Mouse (Mus musculus) cerebellum, adult 9-10 months (tissue): ENCODE data around the gene Spaca4.

Experiments used
- DNase-seq: peaks from one replicate; pipeline ENCODE4 v3.0.0; 2022

Gene Spaca4

DNA sequence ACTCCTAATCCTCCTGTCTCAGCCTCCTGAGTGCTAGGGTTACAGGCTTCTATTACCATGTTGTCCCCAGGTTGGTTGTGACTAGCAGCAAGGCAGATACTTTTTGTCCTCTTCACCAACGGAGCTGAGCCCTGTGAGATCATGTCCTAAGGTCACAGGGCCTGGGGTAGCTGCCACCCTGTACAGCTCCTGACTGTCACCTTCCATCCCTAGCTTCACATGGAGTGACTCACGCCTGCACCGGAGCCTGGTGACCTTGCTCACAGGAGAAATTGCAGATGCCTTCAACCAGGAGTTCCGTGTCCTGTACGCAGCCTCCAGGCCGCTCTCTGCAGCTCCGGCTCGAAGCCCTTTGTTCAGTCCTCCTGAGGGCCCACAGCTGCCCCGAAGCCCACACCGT lies 806 bp upstream of the Spaca4 start:
- no peak for DNase-seq

DNA sequence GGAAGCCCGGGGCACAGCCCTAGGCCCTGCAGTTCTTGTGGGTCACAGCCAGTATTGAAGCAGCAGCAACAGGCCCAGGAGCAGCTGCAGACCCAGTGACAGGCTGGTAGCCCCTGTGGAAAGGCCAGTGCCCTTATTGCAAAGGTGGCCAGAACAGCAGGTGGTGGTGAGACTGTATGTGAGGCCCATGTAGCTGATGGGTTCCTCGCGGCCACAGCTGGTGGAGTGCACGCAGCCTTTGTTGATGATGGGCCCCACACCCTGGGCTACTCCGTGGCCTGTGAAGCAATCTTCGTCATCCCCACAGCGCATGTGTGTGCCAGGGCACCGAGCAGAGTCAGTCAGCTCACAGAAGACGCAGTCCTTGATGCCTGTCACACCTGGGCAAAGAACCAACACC lies 462 bp downstream of the Spaca4 start:
- no peak for DNase-seq

DNA sequence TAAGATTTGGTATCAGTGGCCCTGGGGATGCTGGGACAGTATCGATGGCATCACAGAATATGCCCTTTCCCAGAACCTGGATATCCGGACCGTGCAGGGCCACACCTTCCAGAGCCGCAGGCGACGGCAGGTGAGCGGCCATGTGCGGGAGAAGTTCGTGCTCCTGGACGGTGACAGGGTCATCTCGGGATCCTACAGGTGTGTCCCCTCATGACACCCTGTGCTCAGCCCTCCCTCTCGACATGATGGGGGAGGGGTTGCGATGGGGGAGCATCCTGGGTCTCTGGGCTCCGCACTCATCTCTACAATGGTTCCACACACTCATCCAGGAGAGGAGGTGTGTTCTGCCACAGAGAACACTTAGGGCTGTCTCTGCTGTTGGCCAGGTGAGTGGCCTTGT lies 1.8 kb downstream of the Spaca4 start:
- peak; percentile 24 for DNase-seq

DNA sequence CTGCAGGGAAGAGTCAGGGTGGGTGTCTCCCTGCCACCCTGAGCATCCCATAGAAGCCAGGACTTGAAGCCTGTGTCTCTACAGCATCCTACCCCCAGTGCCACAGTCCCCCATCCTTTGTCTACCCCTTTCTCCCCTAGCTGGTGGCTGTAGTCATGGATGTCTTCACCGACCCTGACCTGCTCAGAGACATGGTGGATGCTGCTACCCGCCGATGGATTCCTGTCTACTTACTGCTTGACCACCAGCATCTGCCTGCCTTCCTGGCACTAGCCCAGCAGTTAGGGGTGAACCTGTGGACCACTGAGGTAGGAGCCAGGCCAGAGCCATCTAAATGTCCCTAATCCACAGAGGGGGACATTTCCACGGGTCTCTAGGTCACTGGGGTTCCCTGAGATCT lies 2.3 kb downstream of the Spaca4 start:
- DNase-seq, result peak; percentile 23

DNA sequence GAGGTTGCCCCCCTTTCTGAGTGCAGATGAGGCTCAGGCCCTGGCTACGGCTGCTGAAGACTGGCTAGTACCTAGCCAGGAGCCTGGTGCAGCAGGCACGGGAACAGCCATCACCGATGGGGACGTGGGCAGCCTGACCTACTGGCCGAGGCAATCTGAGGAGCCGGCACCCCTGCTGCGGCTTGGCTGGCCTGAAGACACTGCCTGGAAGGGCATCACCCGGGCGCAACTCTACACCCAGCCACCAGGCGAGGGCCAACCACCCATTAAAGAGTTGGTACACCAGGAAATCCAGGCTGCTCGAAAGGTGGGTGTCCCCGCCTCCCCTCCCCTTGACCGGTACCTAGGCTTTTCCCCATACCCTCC lies 3.3 kb downstream of the Spaca4 start:
- peak; percentile 53 for DNase-seq

DNA sequence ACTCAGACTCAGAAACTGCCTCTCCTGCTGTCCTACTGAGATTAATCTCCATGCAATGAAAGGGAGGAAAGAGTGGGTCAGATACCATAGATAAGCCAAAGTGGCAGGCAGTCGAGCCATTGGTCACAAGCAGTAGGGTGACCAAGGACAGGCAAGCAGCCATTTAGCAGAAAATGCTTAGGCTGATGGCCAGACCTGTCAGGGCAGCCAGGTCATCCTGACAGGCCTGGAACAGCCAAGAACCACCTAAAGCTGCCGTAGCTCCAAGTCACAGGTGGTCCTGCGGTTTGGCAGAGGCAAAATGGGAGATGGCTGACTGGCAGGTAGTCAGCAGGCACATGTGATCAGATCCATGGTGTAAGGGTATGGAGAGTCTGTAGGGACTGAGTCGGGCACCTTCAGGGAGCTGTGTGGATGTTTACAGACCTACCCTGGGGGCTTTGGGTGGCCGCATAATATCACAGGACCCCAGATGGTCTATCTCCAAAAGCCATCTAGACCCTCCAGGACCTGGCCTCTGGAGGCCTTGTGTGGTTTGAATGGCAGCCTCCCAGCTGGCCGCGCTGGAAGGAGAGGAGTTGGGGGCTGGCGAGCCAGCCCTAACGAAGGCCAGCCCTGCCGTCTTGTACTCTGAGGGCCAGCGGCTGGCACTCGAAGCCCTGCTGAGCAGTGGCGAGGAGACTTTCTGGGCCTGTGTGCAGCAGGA lies 3.8 kb downstream of the Spaca4 start:
- peak; percentile 43 for DNase-seq

DNA sequence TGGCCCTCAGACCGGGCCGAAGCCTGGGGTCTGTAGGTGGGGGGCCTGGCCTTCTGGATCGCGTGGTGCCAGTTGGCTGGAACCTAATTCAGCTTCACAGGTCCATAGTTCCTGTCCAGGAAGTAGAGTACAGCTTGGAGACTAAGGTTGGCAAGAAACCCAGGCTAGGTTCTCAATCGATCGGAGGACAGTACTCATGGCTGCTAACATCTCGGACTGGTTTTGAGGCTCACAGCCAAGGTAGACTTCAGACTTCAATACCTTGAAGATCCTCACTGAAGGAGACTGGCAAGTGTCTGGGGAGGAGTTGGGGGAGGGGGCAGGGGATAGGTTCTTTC lies 4.4 kb downstream of the Spaca4 start:
- peak; percentile 50 for DNase-seq

DNA sequence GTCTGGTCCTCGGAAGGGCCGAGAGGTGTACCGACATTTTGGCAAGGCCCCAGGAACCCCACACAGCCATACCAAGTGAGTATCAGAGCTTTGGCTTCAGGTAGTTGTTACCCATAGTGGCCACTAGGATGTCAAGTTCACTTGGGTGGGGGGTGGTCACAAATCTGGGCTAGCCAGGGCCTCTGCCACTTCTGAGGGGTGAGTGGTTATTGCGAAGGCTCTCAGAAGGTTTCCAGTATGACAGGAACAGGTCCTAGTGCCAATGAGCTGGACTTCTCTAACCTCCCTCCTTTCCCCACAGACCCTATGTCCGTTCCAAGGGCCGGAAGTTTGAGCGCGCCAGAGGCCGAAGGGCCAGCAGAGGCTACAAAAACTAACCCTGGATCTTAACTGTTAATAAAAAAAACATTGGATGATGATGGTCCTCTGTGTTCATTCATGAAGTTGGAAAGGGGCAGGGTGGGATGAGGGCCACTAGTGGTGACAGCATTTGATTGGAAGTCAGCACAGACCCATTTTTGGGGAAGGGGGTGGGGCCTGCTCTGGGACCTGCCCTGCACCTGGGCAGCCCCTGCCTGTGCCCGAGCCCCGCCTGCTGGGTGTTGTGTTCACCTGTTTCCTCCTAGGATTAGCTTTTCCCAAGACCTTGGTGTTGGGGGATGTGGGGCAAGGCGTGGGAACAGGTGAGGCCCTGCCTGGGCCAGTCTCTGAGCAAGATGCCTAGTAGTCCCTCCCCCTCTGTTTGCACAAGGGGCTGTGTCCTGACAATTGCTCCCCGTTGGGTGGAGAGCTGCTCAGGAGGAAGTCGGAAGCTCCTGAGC lies 5.0 kb downstream of the Spaca4 start, which contains the start of gene Fam83e:
Gene Fam83e (plus strand): TSS at position 800 of the 821 bp plus-strand sequence.
- peak; percentile 34 for DNase-seq

DNA sequence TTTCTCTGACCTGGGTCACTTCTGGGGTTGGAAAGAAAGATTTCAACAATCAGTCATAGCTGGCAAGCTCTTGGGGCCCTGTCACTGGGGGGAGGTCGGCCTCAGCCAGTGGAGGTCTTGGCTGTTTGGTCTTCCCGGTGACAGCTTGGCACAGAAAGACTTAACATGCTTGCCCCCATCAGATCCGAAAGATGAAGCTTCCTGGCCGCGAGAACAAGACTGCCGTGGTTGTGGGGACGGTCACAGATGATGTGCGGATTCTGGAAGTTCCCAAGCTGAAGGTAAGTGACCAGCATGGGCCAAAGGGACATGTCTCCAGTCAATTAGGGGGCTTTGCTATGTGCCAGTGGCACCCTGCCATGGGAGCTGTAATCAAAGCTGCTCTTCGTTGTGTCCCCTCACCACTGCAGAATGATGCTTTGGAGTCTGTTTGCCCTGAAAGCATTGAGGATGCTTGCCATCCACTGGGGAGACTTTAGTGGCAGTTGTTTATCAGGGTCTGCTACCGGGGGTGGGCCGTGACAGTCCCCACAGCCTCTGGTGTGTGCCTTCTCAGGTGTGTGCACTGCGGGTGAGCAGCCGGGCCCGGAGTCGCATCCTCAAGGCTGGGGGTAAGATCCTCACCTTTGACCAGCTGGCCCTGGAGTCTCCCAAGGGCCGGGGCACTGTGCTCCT lies 5.7 kb downstream of the Spaca4 start:
- peak; percentile 47 for DNase-seq

DNA sequence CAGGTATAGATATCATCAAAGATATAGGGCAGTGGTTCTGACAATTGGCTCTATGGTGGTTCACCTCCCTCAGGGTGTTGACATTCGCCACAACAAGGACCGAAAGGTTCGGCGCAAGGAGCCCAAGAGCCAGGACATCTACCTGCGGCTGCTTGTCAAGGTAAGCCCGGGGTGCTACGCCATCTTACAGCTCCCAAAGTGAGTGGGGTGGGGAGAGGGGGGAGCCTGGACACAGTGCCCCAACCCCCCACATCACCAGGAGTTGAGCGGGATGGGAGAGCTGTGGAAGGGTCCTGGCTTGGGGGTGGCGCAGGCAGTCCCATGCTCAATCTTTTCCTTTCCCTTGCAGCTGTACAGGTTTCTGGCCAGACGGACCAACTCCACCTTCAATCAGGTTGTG lies 6.4 kb downstream of the Spaca4 start:
- DNase-seq, result peak; percentile 55

DNA sequence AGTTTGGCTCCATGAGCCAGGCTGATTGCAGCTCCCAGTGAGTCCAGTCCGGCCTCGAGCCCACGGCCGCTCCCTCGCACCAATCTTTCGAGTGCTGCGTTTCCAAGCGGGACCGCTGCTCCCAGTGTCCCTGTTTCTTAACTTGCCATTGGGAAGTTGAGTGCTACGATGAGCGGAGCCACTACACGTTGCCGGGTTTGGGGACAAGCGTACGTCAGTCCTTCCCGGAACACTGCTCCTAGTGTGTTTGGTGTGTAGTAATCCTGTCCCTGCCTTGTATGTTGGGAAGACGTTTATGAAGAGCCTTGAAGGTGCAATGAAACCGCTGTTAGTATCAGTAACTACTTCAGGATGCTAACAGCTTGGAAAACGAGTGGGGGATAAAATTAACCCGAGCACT lies 7.3 kb downstream of the Spaca4 start:
- DNase-seq, result no peak

DNA sequence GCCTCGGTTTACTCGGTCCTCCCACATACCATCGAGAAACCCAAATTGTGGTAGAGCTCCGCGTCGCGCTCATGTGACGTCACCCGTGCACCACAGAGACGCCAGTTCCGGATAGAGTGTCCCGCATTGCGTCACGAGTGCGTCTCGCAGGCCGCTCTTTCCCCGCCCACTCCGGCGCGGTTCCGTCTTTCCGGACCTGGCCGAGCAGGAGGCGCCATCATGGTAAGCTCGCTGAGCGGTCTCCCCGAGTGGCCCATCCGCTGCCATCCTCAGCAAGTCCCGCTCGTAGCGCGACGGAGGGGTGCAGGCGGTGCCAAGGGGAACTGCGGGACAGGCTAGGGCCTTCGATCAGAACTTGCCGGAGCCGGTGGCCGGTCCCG lies 7.7 kb downstream of the Spaca4 start, which contains the start of gene Sphk2:
Gene Sphk2 (minus strand): TSS at position 85 of the 380 bp plus-strand sequence.
- peak; percentile 99 for DNase-seq

DNA sequence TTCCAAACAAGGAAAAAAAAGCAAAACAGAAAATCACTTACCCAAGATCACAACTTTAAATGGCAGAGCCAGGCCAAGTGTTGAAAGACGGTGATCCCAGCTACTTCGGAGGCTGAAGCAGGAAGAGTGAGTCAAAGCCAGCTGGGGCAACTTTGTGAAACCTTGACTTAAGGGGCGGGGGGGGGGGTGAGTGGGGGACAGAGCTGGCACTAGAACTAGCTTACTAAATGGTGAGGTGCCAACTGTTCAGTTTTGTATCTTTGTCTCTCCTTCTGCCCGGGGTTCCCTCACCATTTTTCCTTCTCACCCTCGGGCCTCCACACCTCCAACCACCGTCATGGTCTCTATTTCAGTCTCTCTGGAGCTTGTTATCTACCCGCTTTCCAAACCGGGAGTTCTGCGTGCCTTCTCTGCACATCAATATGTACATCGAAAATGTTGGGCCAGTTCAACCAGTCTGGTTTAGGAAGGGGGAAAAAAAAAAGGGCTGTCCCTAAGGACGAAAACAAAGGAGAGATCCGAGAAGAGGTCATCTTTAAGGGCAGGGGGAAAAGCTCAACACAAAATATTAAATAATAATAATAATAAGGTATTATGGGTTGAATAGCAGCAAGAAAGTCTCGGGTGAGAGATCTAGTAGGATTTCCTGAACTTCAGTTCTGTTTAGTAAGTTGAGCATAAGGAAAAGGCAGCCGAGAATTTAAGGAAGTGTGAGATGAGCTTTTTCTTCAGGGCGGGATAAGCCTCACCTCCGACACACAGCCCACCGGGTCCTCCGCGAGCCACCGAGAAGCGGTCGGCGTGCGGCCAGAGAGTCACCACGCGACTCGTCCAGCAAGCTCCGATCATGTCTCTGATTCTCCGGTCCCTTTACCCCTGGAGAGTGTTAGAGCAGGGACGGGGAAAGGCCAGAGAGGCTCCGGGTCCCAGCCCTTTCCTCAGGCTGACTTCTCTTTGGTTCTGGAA lies 8.4 kb downstream of the Spaca4 start:
- DNase-seq, result peak; percentile 54

DNA sequence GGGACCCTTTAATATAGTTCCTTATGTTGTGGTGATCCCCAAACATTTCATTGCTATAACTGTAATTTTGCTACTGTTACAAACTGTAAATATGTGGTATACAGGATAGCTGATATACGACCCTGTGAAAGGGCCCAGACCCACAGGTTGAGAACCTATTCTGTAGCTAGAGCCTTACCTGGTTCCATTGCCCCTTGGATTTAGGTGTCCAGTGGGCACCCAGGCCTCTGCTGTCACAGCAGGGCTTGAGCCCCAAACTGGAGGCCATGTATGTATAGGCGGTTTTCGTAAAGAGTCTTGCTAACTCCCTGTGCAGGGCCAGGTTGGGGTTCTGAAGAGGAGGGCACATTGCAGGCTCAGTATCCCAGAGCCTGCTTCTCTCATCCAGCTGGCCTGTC lies 9.2 kb downstream of the Spaca4 start:
- DNase-seq, result peak; percentile 53

DNA sequence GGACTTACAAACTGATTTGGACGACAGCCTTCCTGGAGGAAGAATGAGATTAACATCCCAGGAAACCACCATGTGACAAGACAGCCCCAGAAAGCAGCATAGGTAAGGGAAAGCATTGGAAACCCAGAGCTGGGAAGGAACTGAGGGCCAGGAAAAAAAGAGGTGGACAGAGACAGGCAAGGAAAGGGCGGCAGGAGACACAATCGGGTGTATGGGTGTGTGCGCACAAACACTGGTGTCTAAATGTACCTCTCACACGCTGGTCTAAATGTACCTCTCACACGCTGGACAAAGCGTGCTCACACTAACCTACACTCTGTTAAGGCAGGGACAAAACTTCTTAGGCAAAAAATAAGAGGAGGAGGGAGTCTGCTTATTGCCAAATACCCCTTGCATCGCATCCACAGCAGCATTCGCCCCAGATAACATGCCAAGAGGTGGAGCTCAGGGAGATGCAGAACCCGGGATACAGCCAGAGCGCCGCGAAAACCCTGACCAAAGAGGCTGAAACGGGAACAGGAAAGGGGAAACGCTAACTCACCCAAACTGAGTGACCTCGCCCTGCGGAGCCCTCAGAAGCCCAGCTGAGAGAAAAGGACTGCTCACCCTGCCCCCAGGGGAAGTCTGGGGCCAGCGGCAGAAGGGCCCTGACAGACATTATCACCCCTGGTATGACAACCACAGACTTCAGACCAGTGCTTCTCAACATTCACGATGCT lies 9.7 kb downstream of the Spaca4 start:
- peak; percentile 63 for DNase-seq

DNA sequence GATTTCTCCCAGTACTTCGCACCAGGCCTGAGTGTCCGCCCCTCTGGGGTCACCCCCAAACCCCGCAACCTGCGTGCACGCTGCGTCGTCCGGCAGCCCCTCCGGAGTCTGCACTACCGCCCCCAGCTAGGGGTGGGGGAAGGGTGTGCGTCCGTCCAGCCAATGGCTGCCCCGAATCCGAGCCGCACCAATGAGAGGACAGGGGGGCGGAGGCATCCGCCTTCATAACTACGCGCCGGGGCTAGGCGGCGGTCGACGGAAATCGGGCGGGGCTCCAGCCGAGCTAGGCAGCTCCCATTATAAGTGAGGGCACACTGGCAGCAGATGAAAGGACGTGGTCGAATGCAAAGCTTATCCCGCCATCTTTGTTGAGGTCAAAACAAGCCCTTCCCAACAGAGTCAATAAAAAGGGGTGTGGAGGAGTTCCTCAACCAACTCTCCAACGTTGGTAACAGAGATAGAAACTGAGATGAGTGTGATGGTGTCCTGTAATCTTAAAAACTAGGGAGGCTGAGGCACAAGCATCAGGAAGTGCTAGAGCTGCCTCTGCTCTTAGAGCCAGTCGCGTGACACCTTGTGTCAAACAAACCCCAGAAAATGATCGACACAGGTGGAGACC lies 10.4 kb downstream of the Spaca4 start, which contains the start of gene Rpl18:
Gene Rpl18 (plus strand): TSS at position 368 of the 619 bp plus-strand sequence.
- peak; percentile 97 for DNase-seq

DNA sequence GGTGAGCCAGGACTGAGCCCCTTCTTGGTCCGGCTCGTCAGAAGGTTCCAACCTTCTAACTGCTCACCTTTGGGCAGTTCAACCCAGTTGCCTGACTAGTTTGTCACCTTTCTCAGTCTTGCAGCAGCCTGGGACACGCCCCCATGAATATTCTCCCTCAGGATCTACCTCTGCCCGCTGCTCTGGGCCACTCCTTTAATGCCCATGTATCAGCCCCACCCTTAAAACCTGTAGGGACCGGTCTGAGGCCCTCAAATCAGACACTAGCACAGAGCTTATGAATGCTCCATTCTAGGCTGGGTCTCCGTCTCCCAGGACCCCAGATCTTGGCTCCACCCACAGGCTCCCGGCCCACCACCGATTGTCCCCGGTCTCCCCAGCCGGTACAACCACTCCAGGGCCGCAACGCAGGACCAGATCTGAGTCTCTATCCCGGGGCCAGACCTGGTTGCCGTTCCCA lies 11.0 kb downstream of the Spaca4 start:
- no peak for DNase-seq

DNA sequence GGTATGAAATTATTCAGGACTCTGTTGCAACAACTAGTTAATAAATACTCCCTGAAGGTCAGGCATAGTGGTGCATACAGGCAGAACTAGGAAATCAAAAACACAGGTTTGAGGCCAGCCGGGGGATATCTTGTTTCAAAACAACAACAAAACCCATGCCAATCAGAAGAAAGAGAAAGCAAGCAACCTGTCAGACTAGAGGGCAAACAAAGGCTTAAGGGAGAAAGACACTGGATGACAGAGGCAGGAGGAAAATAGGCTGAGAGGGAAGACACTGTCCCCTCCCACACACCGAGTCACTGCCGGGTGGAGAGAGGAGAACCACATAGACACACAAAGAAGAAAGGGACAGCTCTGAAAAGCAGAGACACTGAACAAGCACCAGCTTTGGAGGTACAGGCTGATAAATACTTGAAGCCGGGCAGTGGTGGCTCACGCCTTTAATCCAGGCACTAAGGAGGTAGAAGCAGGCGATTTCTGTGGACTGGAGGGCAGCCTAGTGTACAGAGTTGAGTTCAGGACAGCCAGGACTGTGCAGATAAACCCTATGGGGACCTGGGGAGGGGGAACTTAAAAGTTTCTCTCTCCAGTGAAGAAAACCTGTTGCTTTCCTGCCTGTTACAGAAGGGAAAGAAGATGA lies 11.6 kb downstream of the Spaca4 start:
- peak; percentile 55 for DNase-seq

DNA sequence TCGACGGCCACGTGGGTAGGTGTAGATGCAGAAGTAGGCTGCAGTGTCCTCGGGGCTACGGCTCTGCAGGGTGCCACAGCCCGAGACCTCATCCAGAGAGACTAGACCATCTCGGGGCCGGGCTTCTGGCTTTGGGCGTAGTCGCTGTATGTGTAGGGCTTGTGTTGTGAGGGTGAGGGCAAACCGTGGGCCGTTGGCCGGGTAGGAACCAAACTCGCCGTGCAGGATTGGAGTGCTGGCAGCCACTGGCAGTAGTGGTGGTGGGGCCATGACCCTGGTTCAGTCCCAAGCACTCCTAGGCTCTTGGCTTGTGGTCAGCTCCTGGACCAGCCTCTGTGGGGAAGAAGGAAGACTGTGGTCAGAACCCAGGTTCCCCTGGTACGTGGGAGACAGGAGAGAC lies 12.2 kb downstream of the Spaca4 start:
- peak; percentile 65 for DNase-seq

DNA sequence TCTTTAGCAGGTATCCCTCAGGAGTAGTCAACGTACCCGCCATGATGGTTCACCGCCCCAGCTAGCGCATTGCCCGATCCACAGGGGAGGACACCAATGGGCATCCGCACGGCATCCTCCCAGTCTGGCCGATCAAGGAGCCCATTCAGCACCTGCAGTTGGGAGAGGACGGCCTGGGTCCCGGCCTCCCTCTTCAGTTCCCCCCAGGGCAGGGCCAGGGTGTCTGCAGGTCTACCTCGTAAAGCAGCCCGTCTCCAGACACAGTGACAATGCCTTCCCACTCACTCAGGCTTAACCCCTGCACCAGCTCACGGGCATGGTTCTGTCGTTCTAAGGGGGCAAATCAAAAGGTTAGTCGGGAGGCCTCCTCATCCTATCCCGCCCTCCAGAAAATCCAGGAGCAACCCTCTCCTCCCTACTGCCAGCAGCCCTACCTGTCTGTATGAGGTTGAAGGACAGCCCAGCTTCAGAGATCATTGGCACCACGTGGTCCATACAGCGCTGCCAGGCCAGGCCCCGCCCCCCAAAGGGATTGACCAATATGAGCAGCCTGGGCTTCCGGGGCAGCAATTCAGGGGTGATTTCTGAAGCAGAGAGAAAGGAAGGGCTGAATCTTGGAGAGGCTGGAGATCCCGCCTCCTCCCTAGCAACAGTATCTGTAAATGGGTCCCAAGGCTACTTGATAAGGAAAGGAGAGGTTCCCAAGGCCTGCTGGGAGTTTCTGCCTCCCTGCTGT lies 13.4 kb downstream of the Spaca4 start:
- DNase-seq, result peak; percentile 72
